Mouse (Mus musculus) telencephalon, adult 2 months (tissue): Measurements from ENCODE around the gene Slc9a7.

ENCODE experiments used
- DNase-seq: peaks from one replicate; pipeline ENCODE4 v3.0.0-alpha.2; 2011; ENCODE audit warnings: low read depth, low spot score

Slc9a7 gene

GRCm38 (mm10) chrX:20157519-20157918, 134.1 kb downstream of the Slc9a7 start:
- no peak for DNase-seq

GRCm38 (mm10) chrX:20129466-20129865, 162.1 kb downstream of the Slc9a7 start:
- DNase-seq, result no peak

GRCm38 (mm10) chrX:20128951-20129350, 162.7 kb downstream of the Slc9a7 start:
- DNase-seq, result no peak

- no peak for DNase-seq
Measured at GRCm38 (mm10) chrX:20125481-20125880, 166.1 kb downstream of the Slc9a7 start.

GRCm38 (mm10) chrX:20117717-20118116, 173.9 kb downstream of the Slc9a7 start:
- DNase-seq, result no peak

GRCm38 (mm10) chrX:20070196-20070595, 221.4 kb downstream of the Slc9a7 start:
- DNase-seq, result no peak

- no peak for DNase-seq
Measured at GRCm38 (mm10) chrX:20066636-20067035, 225.0 kb downstream of the Slc9a7 start.

GRCm38 (mm10) chrX:20061764-20062480, 229.7 kb downstream of the Slc9a7 start:
- no peak for DNase-seq

GRCm38 (mm10) chrX:20060769-20061315, 230.8 kb downstream of the Slc9a7 start:
- no peak for DNase-seq

- no peak for DNase-seq
Measured at GRCm38 (mm10) chrX:20060096-20060768, 231.4 kb downstream of the Slc9a7 start.

- peak; percentile 9 for DNase-seq
Measured at GRCm38 (mm10) chrX:20059381-20059971, 232.1 kb downstream of the Slc9a7 start, which contains the start of gene Chst7. Gene Chst7, plus strand, starts transcription at chrX:20059560.
